Mouse (Mus musculus): ENCODE measurements at regions not wholly inside any gene's neighbourhood (a gene's known extent, or its start where the extent isn't known, plus 50 kb on each side); places are given as distances from the start of the nearest gene placed in this dataset.

- Histone ChIP-seq H3K4me3 (ENCODE audit: insufficient read depth in 1 of 2, low read depth in 1 of 2, low read length in 2 of 2, poor library complexity in 1 of 2, severe bottlenecking in 1 of 2) (no peak overlapping the region), H3K9me3 (ENCODE audit: control insufficient read depth, insufficient read depth, low read depth, low read length) (no peaks in the 10 kb centered on the region), H3K9ac (ENCODE audit: insufficient read depth, low read depth, low read length, poor library complexity, severe bottlenecking) (no peak overlapping the region), H3K4me1 (ENCODE audit: control insufficient read depth in 2 of 2, insufficient read depth in 2 of 2, low read length in 2 of 2, poor library complexity in 1 of 2) (no peaks in the 10 kb centered on the region), H3K36me3 (ENCODE audit: control insufficient read depth, insufficient read depth, low read length, poor library complexity, severe bottlenecking) (no peaks in the 10 kb centered on the region), H3K27ac (ENCODE audit: insufficient read depth, low read depth, low read length, poor library complexity, severe bottlenecking) (no peak overlapping the region)
- in situ Hi-C loops (cut with MboI; ENCODE audit: low sequenced_read_pairs in 2 of 2, unreplicated experiment in 2 of 2): no loop called here
- no peak for DNase-seq (ENCODE audit: low read depth, low spot score)
- TF ChIP-seq ZC3H11A (IDR thresholded peaks at IDR 0.05; ENCODE audit: borderline replicate concordance, low read depth, low read length) (no peak), ZNF384 (IDR thresholded peaks at IDR 0.05; ENCODE audit: low read depth, low read length) (no peak), CHD2 (IDR thresholded peaks at IDR 0.05; ENCODE audit: low read depth, low read length) (no peak), MAFK (IDR thresholded peaks at IDR 0.05; ENCODE audit: insufficient read depth, low read depth, low read length) (no peak), HCFC1 (IDR thresholded peaks at IDR 0.05; ENCODE audit: borderline replicate concordance, insufficient read depth, low read length) (no peak)
Measured at GRCm38 (mm10) chr2:105594131-105594530, 74.6 kb upstream of the Pax6 start.

- Histone ChIP-seq H3K4me3 (ENCODE audit: insufficient read depth in 1 of 2, low read depth in 1 of 2, low read length in 2 of 2, poor library complexity in 1 of 2, severe bottlenecking in 1 of 2) (peak overlapping the region; percentile 3 to 42; a peak in 2 of 4 replicates), H3K36me3 (ENCODE audit: control insufficient read depth, insufficient read depth, low read length, poor library complexity, severe bottlenecking) (no peaks in the 10 kb centered on the region), H3K9ac (ENCODE audit: insufficient read depth, low read depth, low read length, poor library complexity, severe bottlenecking) (no peak overlapping the region), H3K27ac (ENCODE audit: insufficient read depth, low read depth, low read length, poor library complexity, severe bottlenecking) (no peak overlapping the region), H3K4me1 (ENCODE audit: control insufficient read depth in 2 of 2, insufficient read depth in 2 of 2, low read length in 2 of 2, poor library complexity in 1 of 2) (peaks cover 0 to 8% of the 10 kb centered on the region in 2 experiments; a peak in 1 of 4 replicates), H3K9me3 (ENCODE audit: control insufficient read depth, insufficient read depth, low read depth, low read length) (no peaks in the 10 kb centered on the region)
- DNase-seq (ENCODE audit: low read depth, low spot score): no peak
- TF ChIP-seq ZNF384 (IDR thresholded peaks at IDR 0.05; ENCODE audit: low read depth, low read length): no peak
- TF ChIP-seq HCFC1 (IDR thresholded peaks at IDR 0.05; ENCODE audit: borderline replicate concordance, insufficient read depth, low read length): no peak
- no peak for TF ChIP-seq MAFK (IDR thresholded peaks at IDR 0.05; ENCODE audit: insufficient read depth, low read depth, low read length)
- no peak for TF ChIP-seq ZC3H11A (IDR thresholded peaks at IDR 0.05; ENCODE audit: borderline replicate concordance, low read depth, low read length)
- TF ChIP-seq CHD2 (IDR thresholded peaks at IDR 0.05; ENCODE audit: low read depth, low read length): no peak
- in situ Hi-C loops (cut with MboI; ENCODE audit: low sequenced_read_pairs in 2 of 2, unreplicated experiment in 2 of 2): no loop called here
Measured at GRCm38 (mm10) chr2:105604553-105605116, 64.1 kb upstream of the Pax6 start.

GRCm38 (mm10) chr2:105607969-105608538 lies 60.6 kb upstream of the Pax6 start:
- no peaks in the 10 kb centered on the region for H3K9me3 ChIP-seq (ENCODE audit: control insufficient read depth, insufficient read depth, low read depth, low read length)
- H3K9ac ChIP-seq (ENCODE audit: insufficient read depth, low read depth, low read length, poor library complexity, severe bottlenecking): no peak overlapping the region
- in situ Hi-C loops (cut with MboI; ENCODE audit: low sequenced_read_pairs in 2 of 2, unreplicated experiment in 2 of 2): no loop called here
- H3K36me3 ChIP-seq (ENCODE audit: control insufficient read depth, insufficient read depth, low read length, poor library complexity, severe bottlenecking): no peaks in the 10 kb centered on the region
- H3K27ac ChIP-seq (ENCODE audit: insufficient read depth, low read depth, low read length, poor library complexity, severe bottlenecking): no peak overlapping the region
- H3K4me3 ChIP-seq (ENCODE audit: insufficient read depth in 1 of 2, low read depth in 1 of 2, low read length in 2 of 2, poor library complexity in 1 of 2, severe bottlenecking in 1 of 2): no peak overlapping the region
- no peak for TF ChIP-seq ZNF384 (IDR thresholded peaks at IDR 0.05; ENCODE audit: low read depth, low read length)
- TF ChIP-seq ZC3H11A (IDR thresholded peaks at IDR 0.05; ENCODE audit: borderline replicate concordance, low read depth, low read length): no peak
- TF ChIP-seq HCFC1 (IDR thresholded peaks at IDR 0.05; ENCODE audit: borderline replicate concordance, insufficient read depth, low read length): no peak
- TF ChIP-seq MAFK (IDR thresholded peaks at IDR 0.05; ENCODE audit: insufficient read depth, low read depth, low read length): no peak
- no peak for DNase-seq (ENCODE audit: low read depth, low spot score)
- H3K4me1 ChIP-seq (ENCODE audit: control insufficient read depth in 2 of 2, insufficient read depth in 2 of 2, low read length in 2 of 2, poor library complexity in 1 of 2): peaks cover 5 to 19% of the 10 kb centered on the region in 2 experiments

GRCm38 (mm10) chr2:105608756-105609155 lies 59.9 kb upstream of the Pax6 start:
- H3K27ac ChIP-seq (ENCODE audit: insufficient read depth, low read depth, low read length, poor library complexity, severe bottlenecking): no peak overlapping the region
- H3K4me3 ChIP-seq (ENCODE audit: insufficient read depth in 1 of 2, low read depth in 1 of 2, low read length in 2 of 2, poor library complexity in 1 of 2, severe bottlenecking in 1 of 2): no peak overlapping the region
- in situ Hi-C loops (cut with MboI; ENCODE audit: low sequenced_read_pairs in 2 of 2, unreplicated experiment in 2 of 2): no loop called here
- no peaks in the 10 kb centered on the region for H3K36me3 ChIP-seq (ENCODE audit: control insufficient read depth, insufficient read depth, low read length, poor library complexity, severe bottlenecking)
- peaks cover 5 to 19% of the 10 kb centered on the region in 2 experiments for H3K4me1 ChIP-seq (ENCODE audit: control insufficient read depth in 2 of 2, insufficient read depth in 2 of 2, low read length in 2 of 2, poor library complexity in 1 of 2)
- H3K9ac ChIP-seq (ENCODE audit: insufficient read depth, low read depth, low read length, poor library complexity, severe bottlenecking): no peak overlapping the region
- no peaks in the 10 kb centered on the region for H3K9me3 ChIP-seq (ENCODE audit: control insufficient read depth, insufficient read depth, low read depth, low read length)
- DNase-seq (ENCODE audit: low read depth, low spot score): no peak
- TF ChIP-seq ZC3H11A (IDR thresholded peaks at IDR 0.05; ENCODE audit: borderline replicate concordance, low read depth, low read length) (no peak), CHD2 (IDR thresholded peaks at IDR 0.05; ENCODE audit: low read depth, low read length) (no peak)
